Mouse (Mus musculus): ENCODE measurements around the gene Idh3a.

The Idh3a gene

GRCm38 (mm10) chr9:54646252-54646651 is 60.1 kb downstream of the Idh3a start:
- in situ Hi-C loops (cut with MboI, MseI), result loop anchor here (25.0 kb wide), 1 partner anchor 659 kb away; the partner anchor contains the start of gene Elmod1

DNA sequence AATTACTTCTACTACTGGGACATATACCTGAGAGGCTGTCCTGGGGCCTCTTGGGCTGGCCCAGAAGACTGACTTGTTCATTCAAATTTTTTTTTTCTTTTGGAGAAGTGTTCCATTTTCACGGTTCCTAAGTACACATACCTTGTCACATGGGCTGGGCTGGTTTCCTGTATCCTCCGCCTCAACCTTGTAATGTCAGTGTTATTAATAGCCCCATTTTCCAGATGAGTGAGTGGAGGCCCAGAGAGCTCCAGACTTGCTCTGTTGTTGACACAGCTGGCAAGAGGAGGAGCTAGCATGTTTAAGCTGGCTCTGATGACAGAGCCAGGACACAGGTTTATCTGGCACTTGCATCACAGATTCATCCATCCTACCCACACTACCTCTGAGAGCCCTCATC is 61.3 kb downstream of the Idh3a start:
- in situ Hi-C loops (cut with MboI, MseI), result loop anchor here (25.0 kb wide), 1 partner anchor 660 kb away; the partner anchor contains the start of gene Elmod1

DNA sequence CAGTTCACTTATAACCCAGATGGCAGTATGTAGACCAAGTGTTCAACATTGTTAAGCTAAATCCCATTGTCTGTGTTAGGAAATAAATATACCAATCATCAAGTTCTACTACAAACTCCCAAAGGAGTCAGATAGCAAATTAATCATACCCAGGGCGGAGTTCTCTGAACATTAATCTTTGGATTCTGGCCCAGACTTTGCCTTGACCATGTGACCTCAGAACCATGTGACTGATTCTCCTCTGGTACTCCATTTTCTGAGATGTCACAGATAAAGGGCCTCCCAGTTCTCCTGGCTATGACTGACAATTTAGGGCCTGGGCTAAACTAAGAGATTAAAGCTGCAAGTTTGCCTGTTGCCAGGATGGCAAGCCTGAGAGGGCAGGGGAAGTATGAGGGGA is 63.2 kb downstream of the Idh3a start:
- in situ Hi-C loops (cut with MboI, MseI), result loop anchor here (25.0 kb wide), 1 partner anchor 662 kb away; the partner anchor contains the start of gene Elmod1

DNA sequence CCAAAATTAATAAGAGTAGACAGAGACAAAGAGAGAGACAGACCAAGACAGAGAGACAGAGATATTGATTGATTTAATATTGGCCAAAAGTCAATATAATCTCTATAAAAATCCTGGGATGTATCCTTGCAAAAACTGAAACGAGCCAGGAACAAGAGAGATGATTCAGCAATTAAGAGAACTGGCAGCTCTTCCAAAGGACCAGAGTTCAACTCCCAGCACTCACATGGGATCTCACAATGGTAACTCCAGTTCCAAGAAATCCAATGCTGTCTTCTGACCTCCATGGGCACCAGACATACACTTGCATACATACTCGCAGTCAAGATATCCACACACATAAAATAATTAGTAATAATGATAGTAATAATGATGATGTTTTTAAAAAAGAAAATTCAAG is 66.6 kb downstream of the Idh3a start:
- in situ Hi-C loops (cut with MboI, MseI), result no loop called here

Data from T-helper 2 cell (primary cell).